Mouse (Mus musculus): ENCODE results near the gene Ndufv1. TPM values are rescaled to one million over a fixed set of nuclear protein-coding genes. Genes with fewer than 3 reads are reported as not detected.

Ndufv1 gene
- total RNA-seq, 2 experiments from 2014 or later = 399 to 553 TPM

DNA sequence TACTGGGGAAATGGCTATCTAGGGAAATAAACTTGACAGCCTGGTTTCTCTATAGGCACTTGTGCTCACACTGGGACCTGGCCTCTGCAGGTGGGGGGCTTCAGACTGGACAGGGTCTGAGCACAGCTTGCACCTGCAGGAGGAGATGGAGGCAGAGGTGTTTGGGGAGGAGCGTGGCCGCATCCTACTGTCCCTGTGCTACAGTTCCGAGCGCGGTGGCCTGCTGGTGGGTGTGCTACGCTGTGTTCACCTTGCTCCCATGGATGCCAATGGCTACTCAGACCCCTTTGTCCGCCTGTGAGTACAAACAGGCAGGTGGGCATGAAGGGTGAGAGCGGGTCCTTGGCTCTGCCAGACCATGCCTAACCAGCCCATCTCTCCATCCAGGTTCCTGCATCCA is 6.6 kb downstream of the Ndufv1 start:
- no peak overlapping the region for H3K4me3 ChIP-seq
- TF ChIP-seq CTCF (IDR thresholded peaks at IDR 0.05) = no peak
- no peak overlapping the region for H3K27ac ChIP-seq
- intact Hi-C loops (cut with DNase I) = no loop called here
- DNase-seq = no peak

DNA sequence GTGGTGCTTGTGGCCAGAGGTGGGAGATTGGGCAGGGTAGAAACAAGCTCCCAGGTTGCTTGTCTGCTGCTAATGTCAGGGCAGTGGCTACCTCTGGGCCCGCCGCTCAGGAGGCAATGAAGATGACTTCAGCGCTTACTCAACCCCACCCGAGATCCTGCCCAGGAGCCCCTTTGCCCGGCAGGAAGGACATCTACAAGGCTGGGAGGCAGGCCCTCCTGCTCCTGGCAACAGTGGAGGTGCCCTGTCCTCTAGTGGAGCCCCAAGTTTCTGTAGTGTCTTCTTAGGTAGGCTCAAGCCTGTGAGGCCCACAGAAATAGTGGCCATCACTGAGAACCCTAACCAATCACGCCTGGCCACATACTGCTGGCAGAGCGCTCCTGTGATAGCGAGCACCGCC is 7.5 kb downstream of the Ndufv1 start:
- no peak for TF ChIP-seq CTCF (IDR thresholded peaks at IDR 0.05)
- intact Hi-C loops (cut with DNase I) = no loop called here
- DNase-seq = no peak
- Histone ChIP-seq H3K4me3 (no peak overlapping the region), H3K27ac (no peak overlapping the region)

DNA sequence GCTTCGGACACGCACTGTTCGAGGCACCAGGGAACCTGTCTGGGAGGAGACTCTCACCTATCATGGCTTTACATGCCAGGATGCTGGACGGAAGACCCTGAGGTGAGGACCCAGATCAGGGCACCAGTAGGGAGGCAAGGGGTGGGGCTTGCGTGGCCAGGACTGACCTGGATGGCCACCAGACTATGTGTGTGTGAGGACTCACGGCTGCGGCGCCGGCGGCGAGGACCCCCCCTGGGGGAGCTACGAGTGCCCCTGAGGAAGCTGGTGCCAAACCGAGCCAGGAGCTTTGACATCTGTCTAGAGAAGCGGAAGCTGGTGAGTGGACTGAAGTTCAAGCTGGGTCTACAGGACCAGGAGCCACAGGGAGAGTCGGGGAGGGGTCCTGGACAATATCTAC is 8.3 kb downstream of the Ndufv1 start:
- intact Hi-C loops (cut with DNase I) = no loop called here
- Histone ChIP-seq H3K4me3 (no peak overlapping the region), H3K27ac (no peak overlapping the region)
- peak; percentile 20 for DNase-seq
- TF ChIP-seq CTCF (IDR thresholded peaks at IDR 0.05) = no peak

DNA sequence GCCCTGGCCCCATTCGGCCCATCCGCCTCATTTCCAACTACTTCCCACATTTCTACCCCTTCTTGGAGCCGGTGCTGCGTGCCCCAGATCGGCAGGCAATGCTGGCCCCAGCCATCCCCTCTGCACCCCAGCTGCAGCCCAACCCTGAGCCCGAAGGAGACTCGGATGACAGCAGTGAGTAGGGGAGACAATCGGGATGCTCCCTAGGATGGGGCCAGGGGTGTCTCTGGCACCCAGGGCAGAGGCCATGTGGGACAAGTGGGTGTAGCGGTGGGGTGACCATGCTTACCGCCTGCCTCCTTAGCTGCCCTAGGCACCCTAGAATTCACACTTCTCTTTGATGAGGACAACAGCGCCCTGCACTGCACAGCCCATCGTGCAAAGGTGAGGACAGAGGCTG is 9.0 kb downstream of the Ndufv1 start:
- Histone ChIP-seq H3K27ac (no peak overlapping the region), H3K4me3 (no peak overlapping the region)
- TF ChIP-seq CTCF (IDR thresholded peaks at IDR 0.05) = no peak
- no peak for DNase-seq
- intact Hi-C loops (cut with DNase I) = no loop called here

DNA sequence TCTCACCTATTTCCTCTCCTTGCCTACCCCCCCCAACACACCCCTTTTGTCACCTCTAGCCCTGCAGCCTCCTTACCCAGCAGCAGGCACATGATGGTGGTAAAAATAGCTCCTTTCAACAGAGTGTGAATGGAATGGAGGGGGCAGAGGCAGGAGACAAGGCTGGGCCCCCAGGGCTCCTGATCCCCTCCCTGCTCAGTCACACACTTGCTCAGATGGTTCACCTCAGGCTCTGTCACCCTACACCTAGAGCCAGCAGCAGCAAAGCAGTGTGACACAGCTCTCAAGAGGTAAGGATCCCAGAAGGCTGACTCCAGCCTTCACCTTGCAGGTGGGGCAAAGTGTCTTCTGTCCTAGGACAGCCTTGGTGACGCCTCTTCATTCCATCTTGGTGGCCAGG is 9.5 kb downstream of the Ndufv1 start, which contains the start of gene Doc2g:
Doc2g (plus strand) TSS at position 202 of the 400 bp plus-strand sequence.
- TF ChIP-seq CTCF (IDR thresholded peaks at IDR 0.05) = no peak
- intact Hi-C loops (cut with DNase I) = no loop called here
- Histone ChIP-seq H3K27ac (no peak within 1 kb of the TSS), H3K4me3 (no peak within 1 kb of the TSS)
- DNase-seq = no peak

DNA sequence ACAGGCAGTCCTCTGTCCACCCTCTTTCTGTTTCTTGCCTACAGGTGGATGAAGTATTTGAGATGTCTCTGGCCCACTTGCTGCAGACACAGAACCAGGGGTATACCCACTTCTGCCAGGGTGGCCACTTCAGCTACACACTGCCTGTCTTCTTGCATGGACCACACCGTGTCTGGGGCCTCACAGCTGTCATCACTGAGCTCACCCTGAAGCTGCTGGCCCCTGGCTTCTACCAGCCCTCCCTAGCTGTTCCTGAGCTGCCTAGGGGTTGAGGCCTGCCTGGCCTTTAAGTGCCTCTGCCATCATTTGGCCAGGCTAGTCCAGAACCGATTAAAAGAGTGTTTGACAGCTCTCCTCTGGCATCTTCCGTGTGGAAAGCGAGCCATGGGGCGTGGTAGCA is 10.9 kb downstream of the Ndufv1 start:
- H3K27ac ChIP-seq = no peak overlapping the region
- no peak for TF ChIP-seq CTCF (IDR thresholded peaks at IDR 0.05)
- intact Hi-C loops (cut with DNase I) = no loop called here

DNA sequence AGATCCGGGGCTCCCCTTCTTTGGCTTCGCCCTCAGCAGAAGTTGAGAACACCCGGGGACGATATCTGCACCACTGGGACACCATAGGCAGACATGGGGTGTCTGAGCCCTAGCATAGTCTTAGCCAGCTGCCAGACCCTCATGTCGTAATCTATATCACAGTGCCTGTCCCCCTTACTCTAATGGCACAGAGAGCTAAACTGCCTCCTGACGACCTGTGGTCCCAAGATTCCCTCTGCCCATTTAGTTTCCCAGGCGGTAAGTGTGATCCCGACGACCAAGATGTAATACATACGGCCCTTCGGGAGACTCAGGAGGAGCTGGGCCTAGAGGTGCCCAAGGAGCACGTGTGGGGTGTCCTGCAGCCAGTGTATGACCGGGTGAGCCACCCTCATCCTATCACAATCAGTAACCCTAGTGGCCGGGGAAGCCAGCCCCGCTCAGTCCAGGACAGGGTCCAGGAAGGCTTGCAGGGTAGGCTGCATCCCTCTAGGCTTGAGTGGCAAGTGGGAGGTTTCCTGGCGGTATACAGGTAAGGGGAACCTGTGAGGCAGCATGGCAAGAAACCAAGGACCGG is 11.6 kb downstream of the Ndufv1 start:
- intact Hi-C loops (cut with DNase I) = loop anchor here (1.0 kb wide), 1 partner anchor 11 kb away; the partner anchor contains the start of gene Ndufv1
- peak overlapping the region; percentile 94 for H3K27ac ChIP-seq
- H3K4me3 ChIP-seq = peak overlapping the region; percentile 78
- no peak for DNase-seq
- TF ChIP-seq CTCF (IDR thresholded peaks at IDR 0.05) = no peak

More for the DNA sequence above, 10.9 kb downstream of the Ndufv1 start:
- H3K4me3 ChIP-seq = no peak overlapping the region
- no peak for DNase-seq

DNA sequence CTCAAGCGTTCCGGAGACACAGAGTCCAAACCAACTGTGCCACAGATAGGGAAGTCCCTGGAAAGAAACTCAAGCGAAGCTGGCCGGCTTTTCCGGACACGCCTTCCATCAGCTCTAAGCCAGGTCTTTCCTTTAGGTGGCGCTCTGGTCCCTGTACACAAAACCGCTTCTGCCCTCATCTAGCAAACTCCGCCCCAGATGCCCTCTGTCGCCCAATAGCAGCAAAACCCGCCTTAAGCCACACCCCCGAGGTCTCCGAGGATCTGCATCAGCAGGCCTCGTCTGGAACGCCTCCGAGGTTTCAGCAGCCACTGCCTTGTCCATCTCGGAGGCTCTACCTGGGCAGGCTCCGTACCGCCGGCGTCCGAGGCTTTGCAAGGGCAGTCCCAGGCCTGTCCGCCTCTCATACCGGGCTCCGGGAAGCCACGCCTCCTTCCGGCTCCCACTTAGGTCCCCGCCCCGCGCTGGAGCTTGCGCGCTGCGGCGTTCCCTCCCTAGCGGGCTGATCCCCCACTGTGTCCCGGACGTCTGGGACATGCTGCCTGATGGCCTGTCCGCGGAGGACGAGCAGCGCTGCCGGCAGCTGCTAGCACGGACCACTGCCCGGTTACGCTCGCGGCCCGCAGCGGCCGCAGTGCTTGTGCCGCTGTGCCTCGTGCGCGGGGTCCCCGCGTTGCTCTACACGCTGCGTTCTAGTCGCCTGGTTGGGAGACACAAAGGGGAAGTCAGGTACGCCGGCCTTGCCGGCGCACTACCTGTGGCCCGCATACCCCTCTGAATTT is 12.3 kb downstream of the Ndufv1 start, which contains the start of the genes Nudt8 and Gm49405:
Nudt8 (plus strand) TSS at position 462 of the 782 bp plus-strand sequence.
Gm49405 (plus strand) TSS at position 508 of the 782 bp plus-strand sequence.
- peak within 1 kb of the TSS; percentile 78 for H3K4me3 ChIP-seq
- H3K27ac ChIP-seq = peak within 1 kb of the TSS; percentile 94
- DNase-seq = peak; percentile 96
- TF ChIP-seq CTCF (IDR thresholded peaks at IDR 0.05) = peak; percentile 81
- intact Hi-C loops (cut with DNase I) = loop anchor here (1.0 kb wide), 1 partner anchor 12 kb away; the partner anchor contains the start of gene Ndufv1

DNA sequence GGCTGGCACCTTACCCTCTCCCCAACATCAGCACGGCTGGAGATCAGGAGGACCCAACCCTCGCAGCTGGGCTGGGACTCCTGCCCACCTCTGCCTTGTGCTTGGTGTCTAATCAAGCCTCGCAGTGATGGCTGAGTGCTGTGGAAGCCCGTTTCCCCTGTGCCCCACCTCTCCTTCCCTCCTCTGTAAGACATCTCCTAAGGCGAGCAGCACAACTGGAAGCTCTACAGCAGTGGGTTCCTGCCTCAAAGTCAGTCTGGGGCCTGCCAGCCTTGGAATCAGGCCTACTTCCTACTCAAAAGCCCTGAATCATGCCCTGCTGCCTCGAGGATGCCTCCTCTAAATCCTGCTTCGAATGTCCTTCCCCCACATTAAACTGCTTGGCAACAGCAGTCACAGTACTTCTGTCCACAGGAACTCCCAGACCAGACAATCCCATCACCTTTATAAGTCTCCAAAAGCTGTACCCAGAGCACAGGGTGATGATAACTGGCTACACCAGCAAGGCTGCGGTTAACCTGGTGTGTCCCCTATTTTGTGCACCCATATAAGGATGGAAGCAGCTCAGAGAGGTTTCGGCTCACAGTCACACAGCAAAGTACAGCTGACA is 13.4 kb downstream of the Ndufv1 start:
- Histone ChIP-seq H3K27ac (peak overlapping the region; percentile 94), H3K4me3 (peak overlapping the region; percentile 78)
- DNase-seq = no peak
- TF ChIP-seq CTCF (IDR thresholded peaks at IDR 0.05) = no peak
- intact Hi-C loops (cut with DNase I) = no loop called here

DNA sequence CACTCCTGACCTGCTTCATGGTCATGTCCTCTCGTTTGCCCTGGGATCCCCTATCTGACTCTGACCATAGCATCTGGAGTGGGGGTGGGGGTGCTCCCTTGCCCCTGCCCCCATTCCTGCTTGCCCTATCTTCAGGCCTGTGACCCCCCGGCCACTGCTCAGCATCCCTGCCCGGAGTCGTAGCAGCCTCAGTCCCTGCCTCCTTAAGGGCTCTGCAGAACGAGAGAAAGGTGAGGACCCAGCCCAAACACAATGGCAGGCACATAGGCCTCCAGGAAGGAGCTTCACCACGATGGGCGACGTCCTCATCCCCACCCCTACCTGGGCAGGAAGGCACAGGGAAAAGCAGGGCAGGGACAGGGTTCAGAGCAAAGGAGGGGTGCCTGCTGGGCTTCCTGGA is 14.3 kb downstream of the Ndufv1 start:
- no peak for DNase-seq
- TF ChIP-seq CTCF (IDR thresholded peaks at IDR 0.05) = no peak
- Histone ChIP-seq H3K4me3 (no peak overlapping the region), H3K27ac (no peak overlapping the region)
- intact Hi-C loops (cut with DNase I) = no loop called here

DNA sequence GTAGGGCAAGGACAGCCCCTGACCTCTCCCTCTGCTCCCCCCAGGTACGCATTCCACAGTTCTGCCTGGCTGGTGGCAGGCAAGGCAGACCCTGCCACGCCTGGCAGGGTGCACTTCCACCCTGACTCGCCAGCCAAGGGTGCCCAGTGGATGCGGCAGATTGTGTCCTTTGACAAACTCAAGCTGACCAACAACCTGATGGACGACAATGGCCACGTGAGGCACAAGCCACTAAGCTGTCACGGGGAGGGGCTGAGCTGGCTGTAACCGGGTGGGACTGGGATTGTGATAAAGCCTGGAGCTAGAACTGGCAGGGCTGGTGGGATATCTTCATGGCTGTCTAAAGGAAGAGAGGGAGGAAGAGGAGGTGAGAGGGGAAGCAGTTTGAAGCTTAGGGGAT is 15.4 kb downstream of the Ndufv1 start:
- intact Hi-C loops (cut with DNase I) = no loop called here
- no peak for TF ChIP-seq CTCF (IDR thresholded peaks at IDR 0.05)
- no peak overlapping the region for H3K4me3 ChIP-seq
- H3K27ac ChIP-seq = no peak overlapping the region
- no peak for DNase-seq

DNA sequence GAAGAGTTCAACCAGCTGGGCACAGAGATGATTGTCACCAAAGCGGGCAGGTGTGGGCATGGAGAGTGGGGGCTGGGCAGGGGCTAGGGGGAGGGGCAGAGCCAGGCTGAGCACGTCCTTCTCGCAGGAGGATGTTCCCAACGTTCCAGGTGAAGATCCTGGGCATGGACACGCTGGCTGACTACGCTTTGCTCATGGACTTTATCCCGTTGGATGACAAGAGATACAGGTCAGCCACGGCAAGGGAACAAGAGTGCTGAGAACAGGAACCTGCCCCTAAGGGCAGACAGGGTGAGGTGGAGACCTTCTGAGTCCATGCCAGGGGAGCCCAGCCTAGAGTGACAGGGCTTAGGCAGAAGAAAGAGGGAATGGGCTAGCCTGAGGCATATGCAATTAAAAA is 15.9 kb downstream of the Ndufv1 start:
- intact Hi-C loops (cut with DNase I) = no loop called here
- DNase-seq = no peak
- TF ChIP-seq CTCF (IDR thresholded peaks at IDR 0.05) = no peak
- H3K27ac ChIP-seq = peak overlapping the region; percentile 68; the same call in 1 of the 2 replicates
- no peak overlapping the region for H3K4me3 ChIP-seq

DNA sequence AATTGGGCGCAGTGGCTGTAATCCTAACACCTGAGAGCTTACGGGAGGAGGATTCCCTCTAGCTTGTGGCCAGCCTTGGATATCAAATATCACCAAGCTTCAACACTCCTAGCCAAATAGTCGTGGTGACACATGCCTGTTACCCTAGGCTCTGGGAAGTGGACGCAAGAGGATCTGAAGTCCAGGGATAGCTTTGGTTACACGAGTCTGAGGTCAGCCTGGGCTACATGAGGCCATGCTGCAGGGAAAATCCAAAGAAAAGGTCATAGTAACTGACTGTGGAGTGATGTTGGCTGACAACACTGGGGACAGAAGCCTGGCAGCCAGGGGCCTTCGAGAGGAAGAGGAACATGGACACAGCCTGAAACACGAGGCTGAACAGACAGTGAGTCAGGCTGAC is 16.5 kb downstream of the Ndufv1 start:
- no peak for DNase-seq
- TF ChIP-seq CTCF (IDR thresholded peaks at IDR 0.05) = no peak
- Histone ChIP-seq H3K4me3 (no peak overlapping the region), H3K27ac (peak overlapping the region; percentile 68)
- intact Hi-C loops (cut with DNase I) = no loop called here
